Mouse (Mus musculus): ENCODE measurements around the gene Map2k3.

DNA sequence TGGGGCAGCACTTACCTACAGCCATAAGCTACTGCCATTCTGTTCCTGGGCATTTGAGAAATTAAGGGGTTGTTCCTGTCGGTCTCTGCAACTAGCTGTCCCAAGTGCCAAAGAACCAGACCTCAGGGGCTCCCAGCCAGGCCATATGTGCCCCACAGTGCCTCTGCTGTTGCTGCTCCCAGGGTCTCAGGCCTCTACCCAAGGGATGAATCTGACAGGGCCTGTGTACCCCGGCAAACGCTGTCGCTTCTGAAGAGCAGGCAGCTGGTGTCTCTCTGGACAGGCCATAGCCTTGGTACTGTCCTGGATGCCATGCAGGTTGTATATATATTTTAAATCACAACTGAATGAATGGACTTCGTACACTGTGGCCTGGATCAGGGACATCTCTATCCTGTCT is 20.1 kb downstream of the Map2k3 start:
- TF ChIP-seq HCFC1 (IDR thresholded peaks at IDR 0.05; ENCODE audit: low read depth, low read length): no peak
- TF ChIP-seq EP300 (IDR thresholded peaks at IDR 0.05; ENCODE audit: low read length): no peak
- no peak for TF ChIP-seq CTCF (conservative IDR thresholded peaks at IDR 0.05 in 1 of 2, IDR thresholded peaks at IDR 0.05 in 1 of 2; ENCODE audit: low read depth in 2 of 2, low read length in 2 of 2)
- no peak for TF ChIP-seq ZC3H11A (IDR thresholded peaks at IDR 0.05; ENCODE audit: low read depth, low read length)
- no peak for TF ChIP-seq POLR2A (IDR thresholded peaks at IDR 0.05; ENCODE audit: low read depth, low read length)
- no peak for TF ChIP-seq USF1 (IDR thresholded peaks at IDR 0.05; ENCODE audit: low read depth, low read length)
- no peak for TF ChIP-seq ZKSCAN1 (IDR thresholded peaks at IDR 0.05; ENCODE audit: borderline replicate concordance, low read depth, low read length)

Data from CH12.LX (cell line).